Mouse (Mus musculus) layer of hippocampus, postnatal 36 days (tissue): ENCODE data around the gene Rad9b. TPM values are rescaled to one million over a fixed set of nuclear protein-coding genes. Genes with fewer than 3 reads are reported as not detected.
"Not testable (repeated sequence)": the region's sequence is repeated elsewhere in the genome, so short reads cannot be mapped to it uniquely, and the experiment has no call there.

Experiments
- DNase-seq, 2 experiments: peaks; one replicate each; pipeline ENCODE4 v3.0.0; 2022
- total RNA-seq, 2 experiments: library from RNA; stranded (reverse); gene quantifications; 2 replicates each; pipeline ENCODE4 v1.2.3; 2021

Rad9b gene
- total RNA-seq, 2 experiments from 2014 or later = 4.5 to 4.9 TPM

GRCm38 (mm10) chr5:122371591-122372191 is 17.7 kb upstream of the Rad9b start, which contains the start of gene Gpn3:
TSS of gene Gpn3 (plus strand) at chr5:122371876.
- no peak for DNase-seq

GRCm38 (mm10) chr5:122354492-122355067 is 547 bp upstream of the Rad9b start:
- no peak for DNase-seq

GRCm38 (mm10) chr5:122345777-122346176 is 8.3 kb downstream of the Rad9b start:
- no peak for DNase-seq

DNA sequence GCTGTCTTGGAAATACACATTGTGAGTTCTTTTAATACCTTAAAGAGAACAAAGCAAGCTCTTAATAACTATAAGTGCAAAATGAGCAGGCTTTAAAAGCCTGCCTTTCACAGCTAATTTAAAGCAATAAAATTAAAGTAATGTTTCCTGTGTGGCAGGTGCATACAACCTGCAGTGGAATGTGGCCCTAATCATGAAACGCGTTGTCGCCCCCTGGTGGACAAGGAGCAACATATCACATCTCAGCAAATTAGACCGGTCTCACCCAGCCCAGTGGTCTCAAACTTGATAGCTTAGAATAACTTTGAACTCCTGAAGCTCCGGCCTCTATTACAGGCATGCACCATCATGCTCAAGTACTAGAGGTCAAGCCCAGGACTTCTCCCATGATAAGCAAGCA is 9.8 kb downstream of the Rad9b start:
- DNase-seq = peak; percentile 50 to 54

DNA sequence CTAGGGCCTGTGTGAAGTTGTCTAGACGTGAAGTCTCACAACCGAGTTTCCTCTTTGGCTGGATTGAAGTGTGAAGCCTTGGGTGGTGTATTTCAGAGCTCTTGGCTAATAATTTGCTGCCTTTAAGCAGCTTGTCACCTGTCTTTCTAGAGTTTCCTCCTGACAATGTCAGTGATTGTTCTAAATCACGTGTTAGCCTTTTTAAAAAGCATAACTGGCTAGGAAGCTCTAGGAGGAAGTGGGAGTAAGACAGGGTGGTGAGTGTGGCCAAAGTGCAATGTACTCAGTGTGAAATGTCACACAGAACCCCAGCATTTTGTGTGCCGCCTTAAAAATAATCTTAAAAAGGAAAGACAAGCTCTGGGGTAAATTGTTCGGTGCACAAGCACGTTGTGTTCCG is 10.3 kb downstream of the Rad9b start:
- no peak for DNase-seq

DNA sequence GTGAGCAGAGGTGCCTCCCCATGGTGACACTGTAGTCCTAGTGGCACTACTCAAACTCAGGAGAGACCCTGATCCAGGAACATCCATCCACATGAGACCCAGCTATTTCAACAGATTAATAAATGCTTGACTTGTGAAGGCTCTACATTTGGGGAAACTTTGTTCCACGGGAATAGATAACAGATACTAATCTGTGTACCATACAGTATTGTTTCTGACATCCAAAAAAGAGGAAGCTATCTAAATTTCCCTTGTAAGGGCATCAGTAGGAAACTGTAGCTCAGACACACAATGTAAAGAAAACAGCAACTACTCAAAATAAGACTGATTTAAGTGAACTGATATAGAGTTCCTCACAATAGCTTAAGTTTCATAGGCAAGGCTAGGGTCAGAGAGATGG is 11.2 kb downstream of the Rad9b start:
- DNase-seq = no peak

GRCm38 (mm10) chr5:122336554-122337294 is 17.3 kb downstream of the Rad9b start:
- no peak for DNase-seq

- no peak for DNase-seq
Observed at GRCm38 (mm10) chr5:122334682-122335081, 19.4 kb downstream of the Rad9b start.

GRCm38 (mm10) chr5:122330269-122330668 is 23.8 kb downstream of the Rad9b start:
- no peak for DNase-seq

DNA sequence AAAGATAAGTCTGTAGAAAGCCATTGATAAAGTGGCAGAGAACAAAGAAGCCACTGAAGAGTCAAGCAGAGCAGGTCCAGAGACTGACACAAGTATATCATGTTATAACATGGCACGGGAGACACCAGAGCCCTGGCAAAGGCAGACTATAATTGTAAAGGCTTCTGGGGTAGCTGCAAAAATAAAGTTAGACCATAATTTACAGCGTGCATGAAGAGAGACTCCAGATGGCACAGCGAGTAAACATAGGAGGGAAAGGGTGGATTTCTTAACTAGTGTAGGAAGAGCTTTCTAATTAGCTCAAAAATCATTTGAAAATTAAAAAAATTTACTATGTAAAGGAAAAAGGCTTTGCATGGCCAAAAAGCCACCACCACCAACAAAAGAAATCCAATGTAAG is 26.8 kb downstream of the Rad9b start:
- DNase-seq = no peak

DNA sequence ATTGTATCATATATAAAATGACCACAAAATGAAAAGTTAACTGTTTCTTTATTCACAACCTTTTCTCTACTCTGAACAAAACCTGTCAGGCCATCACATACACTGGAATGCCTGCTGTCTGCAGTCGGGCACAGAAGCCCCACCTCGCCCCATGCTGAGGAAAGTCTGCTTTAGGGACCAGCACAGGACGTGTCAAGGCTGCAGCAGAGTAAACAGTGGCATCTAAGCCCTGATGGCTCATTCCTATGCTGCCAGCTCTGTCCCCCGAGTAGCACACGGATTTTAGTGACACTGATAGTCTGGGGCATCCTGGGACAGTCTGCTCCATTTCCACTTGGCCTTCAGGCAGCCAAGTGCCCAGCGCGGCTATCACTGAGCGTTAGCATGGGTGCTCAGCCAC is 28.6 kb downstream of the Rad9b start:
- no peak for DNase-seq

- peak; percentile 57 to 70 for DNase-seq
Observed at GRCm38 (mm10) chr5:122324608-122325431, 29.2 kb downstream of the Rad9b start.

GRCm38 (mm10) chr5:122323523-122323922 is 30.5 kb downstream of the Rad9b start:
- DNase-seq = no peak

- no peak for DNase-seq
Observed at GRCm38 (mm10) chr5:122320205-122320781, 33.7 kb downstream of the Rad9b start.

DNA sequence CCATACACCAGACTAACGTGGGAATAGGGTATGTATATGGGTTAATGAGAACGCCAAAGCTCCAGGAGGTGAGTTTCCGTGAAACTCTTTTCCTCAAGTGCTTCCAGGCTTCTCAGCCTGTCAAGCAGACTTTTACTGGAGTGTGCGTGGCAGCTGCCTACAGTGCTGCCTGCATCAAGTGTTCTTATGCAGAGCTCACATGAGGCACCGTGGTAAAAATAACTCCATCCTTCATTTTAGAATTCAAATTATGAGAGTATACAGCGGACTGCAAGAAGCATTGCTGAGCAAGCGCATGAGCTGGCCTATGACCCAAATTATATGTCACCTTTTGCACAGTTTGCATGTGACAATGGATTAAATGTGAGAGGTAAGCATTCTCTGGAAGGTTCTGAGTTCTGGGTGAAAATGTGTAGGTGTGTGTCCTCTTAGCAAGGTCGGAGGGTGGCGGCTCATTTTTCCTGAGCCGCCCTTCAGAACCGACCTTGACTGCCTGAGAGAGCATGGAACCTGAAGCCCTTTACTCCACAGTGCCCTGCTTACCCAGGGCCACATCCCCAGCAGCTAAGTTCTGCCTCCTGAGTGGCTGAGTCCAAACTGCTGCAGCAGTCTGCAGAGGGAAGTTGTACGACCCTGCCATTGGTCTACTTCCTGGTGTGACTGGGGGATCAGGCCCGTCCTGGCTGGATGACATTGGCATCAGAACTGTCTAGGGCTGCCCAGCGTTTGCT is 34.4 kb downstream of the Rad9b start:
- DNase-seq = no peak

- not testable (repeated sequence) for DNase-seq
Observed at GRCm38 (mm10) chr5:122318976-122319375, 35.1 kb downstream of the Rad9b start.

GRCm38 (mm10) chr5:122318100-122318499 is 35.9 kb downstream of the Rad9b start:
- DNase-seq = no peak

- DNase-seq = no peak
Observed at GRCm38 (mm10) chr5:122317329-122318045, 36.5 kb downstream of the Rad9b start.

DNA sequence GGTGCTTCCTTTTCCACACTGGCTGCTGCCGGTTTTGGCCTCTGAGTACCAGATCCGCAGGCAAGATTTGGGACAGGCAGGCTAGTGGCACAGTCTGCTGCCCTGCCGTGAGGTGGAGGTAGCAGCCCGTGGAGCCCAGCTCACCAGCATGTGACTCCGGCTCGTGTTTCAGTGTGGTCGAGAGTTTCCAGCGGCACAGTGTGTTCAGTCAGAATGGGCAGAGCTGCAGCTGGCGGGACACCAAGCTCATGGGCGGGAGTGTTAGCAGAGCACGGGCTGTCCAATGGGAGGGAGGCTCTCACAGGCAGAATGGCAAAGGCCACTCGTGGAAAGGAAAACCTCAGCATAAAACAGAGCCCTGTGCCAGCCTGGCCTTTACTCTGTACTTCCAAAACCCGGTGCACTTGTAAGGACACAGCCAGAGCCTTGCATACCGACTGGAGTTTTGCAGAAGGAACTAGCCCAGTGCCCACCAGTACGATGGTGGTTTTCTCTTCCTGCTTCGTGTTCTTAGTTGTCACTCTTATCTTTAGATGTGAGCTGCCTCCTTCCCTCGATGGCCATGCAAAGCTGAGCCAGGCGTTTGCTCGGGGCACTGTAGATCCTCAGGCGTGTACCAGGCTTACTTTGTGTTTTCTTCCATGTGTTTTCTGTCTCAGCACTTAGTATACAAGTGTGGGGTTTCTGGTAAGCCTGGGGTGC is 38.9 kb downstream of the Rad9b start:
- DNase-seq = peak; percentile 88 to 89

GRCm38 (mm10) chr5:122312942-122313684 is 40.9 kb downstream of the Rad9b start:
- no peak for DNase-seq
